Mouse (Mus musculus) monocyte, adult 2 months (primary cell): ENCODE data around the gene Alkbh2.
A peak's percentile ranks its signal among the peaks of the same experiment; 100 is the strongest.

Experiments
- DNase-seq, 2 experiments: peaks; one replicate each; pipeline ENCODE4 v3.0.0; 2022; ENCODE audit warnings: low spot score in 2 of 2, low read depth in 1 of 2

Gene Alkbh2

DNA sequence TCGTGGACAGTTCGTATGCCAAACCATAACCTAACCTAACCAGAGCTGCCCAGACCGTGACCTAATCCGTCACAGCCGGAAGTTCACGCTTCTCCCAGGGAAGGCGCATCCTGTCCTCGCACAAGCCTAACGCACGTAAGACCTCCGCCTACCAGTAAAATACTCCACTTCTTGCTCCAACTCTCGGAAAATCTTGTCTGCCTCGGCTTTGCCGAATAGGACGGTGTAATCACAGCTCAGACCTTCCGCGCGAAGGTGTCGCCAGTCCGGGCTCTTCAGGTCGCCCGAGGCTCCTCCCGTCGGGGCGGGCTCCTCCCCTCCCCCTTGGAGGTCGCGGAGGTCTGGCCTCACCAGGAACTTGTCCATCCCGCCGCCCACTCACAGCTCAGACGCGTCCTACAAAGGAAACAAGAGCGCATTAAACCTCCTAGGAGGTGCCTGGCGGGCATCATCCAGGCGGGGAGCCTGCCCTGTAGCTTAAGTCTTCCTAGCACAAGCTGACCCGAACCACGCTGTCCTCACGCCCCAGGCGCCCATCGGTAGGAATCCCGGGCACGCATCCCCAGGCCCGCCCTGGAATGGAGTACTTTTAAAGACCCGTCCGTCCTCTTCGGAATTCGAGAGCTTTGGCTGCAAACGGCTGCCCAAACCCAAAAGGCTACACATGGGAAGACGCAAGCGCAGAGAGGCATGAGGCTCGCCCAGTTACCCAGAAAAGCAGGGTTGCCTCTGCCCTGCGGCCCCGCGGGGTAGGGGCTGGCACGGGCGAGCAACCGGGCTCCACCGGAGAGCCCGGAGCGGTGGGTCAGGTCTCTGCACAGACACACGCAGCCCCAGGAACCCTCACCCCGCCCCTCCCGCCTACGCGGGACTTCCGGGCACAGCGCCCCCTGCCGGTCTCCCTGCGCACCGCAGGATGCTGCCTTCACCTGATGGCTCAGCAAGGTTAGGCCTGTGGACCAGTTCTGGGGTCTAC is at the start of gene Alkbh2:
TSS of gene Alkbh2 (minus strand) at position 845 of the 976 bp plus-strand sequence.
- peak in 1 of 2 experiments; percentile 74 for DNase-seq

DNA sequence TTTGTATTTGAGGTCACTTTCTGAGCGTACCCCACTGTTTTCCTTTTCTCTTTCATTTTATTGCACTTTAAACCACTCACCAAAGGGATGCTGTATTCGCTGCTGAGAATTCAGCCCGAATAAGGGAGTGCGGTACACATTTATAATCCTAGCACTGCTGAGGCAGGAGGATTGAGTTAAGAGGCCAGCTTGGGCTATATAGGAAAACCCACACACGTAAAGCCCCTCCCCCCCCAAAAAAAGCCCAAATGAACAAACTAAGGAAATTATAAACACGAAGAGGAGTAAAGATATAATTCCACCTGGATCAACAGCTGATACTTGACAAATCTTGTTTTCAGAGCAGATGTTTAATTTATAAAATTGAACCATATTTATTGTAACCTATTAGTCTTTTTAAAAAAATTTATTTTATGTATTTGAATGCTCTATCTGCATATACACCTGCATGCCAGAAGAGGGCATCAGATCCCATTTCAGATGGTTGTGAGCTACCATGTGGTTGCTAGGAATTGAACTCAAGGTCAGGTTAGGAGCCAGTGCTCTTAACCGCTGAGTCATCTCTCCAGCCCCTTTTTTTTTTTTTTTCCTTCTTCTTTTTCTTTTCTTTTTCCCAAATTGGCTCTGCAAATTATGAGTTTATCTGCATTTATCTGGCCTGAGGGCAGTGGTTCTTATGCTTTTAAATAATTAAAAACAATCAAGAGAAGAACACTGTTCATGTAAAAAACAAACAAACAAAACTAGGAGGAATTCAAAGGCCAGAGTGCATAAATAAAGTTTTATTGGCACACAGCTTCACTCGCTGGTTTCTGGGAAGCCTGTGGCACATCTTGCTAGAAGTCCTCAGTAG is 48.8 kb upstream of the Alkbh2 start:
- no peak for DNase-seq

DNA sequence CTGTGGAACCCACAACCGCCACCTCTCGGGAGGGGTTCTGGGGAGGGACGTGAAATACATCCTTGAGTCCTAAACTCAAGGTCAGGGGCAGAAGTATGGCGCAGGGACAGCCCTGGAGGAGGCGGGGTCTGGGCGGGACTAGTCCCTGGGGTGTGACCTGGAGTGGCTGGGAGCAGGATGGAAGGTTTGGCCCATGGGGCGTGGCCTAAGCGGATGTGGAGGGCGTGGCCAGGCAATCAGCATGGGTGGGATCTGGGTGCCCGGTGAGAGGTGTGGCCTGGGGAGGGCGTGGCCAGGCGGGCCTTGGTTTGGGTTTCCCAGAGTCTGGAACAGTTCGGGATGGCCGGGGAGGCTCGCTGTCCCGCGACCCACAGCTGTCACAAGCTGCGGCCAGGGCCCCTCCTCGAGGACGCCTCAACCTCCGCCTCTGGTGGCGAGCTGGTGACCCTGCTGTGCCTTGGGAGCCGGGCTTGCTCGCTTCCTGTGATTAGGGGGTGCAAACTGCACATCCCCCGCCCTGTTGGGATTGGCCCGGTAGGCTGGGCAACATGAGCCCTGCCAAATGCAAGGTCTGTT is 47.7 kb upstream of the Alkbh2 start:
- peak in 1 of 2 experiments; percentile 61 for DNase-seq

DNA sequence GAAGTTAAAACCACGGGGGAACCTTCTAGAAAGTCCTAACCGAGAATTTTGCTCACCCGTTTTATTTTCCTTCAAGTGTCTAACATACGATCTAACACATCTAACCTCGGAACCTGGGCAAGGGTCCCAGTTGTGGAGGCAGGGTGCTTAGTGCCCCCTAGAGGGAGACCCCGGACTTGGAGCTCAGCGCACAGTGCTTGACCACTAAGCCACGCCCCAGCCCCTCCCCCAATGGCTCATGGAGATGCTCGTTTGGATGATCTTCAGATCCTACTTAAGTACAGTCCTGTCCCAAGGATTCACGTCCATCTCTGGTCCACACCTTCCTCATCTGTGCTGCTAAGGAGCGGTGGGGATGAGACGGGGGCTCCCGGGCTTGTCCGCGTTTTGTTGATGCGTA is 46.6 kb upstream of the Alkbh2 start:
- no peak for DNase-seq

DNA sequence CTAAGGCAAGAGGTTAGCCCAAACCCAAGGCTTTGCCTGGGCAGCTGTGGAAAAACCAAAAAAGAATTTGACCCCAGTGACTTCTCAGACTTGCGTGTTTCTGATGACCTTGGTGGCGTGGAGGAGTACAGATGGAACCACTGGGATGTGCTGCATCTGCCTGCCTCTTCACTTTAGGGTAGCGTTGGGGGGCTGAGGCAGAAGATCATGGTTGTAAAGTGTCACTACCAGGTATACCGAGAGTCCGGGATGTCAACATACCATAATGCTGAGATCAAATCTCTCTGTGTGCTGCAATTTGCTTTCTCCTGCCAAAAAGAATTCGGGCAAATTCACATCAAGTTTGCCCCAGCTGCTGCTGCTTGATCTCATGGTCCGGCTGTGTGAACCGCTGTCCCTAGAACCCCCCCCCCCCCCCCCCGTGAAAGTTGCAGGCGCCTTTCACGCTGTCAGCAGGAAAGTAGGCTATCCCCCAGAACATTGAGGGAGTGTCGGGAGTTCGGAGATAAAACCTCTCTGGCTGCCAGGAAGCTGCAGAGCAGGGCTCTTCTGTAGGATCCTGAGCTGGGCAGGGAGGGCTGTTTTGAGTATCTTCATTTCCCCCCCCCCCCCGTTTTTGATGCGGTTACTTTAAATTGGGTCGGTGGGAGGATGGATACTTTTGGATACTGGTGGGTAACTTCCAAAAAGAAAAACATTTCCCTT is 46.0 kb upstream of the Alkbh2 start:
- no peak for DNase-seq

DNA sequence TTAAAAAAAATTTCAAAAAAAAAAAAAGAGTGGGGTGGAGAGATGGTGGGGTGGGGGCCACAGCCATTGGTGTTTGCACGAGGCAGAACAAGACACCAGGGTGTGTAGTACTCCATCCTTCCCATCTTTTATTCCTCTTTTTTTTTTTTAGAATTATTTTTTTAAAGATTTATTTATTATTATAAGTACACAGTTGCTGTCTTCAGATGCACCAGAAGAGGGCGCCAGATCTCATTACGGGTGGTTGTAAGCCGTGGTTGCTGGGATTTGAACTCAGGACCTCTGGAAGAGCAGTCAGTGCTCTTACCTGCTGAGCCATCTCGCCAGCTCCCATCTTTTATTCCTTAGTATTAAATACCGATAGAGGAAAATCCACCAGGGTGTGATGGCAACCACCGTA is 45.4 kb upstream of the Alkbh2 start:
- DNase-seq = no peak

DNA sequence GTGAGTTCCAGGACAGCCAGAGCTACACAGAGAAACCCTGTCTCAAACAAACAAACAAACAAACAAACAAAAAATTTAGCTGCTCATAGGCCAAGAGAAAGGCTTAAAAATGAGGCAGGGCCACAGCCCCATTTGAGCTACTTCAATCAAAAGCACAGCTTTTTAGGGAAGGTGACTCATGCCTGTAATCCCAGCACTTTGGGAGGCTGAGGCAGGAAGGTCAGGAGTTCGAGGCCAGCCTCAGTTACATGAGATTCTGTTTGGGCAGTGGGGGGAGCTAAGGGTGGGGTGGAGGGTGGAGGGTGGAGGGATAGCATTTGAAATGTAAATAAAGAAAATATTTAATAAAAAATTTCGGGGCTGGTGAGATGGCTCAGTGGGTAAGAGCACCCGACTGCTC is 44.9 kb upstream of the Alkbh2 start:
- no peak for DNase-seq

DNA sequence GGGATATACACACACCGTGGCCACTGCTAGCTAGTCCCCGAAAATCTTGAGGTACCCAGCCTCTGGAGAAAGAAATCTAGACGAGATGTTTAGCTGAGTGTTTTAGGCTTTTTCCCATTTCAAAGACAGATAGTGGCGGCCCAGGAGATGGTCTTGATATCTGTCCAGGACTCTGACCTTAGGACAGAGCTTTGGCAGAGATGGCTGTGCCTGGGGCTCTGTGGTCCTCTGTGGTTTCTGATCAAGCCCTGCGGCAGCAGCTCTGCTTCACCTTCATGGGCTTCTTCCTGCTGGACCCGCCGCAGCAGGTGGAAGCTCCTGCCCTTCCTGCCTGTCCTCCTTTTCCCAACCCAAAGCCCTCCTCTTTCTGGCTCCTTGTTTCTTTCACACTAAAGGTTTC is 42.3 kb upstream of the Alkbh2 start:
- DNase-seq = no peak

DNA sequence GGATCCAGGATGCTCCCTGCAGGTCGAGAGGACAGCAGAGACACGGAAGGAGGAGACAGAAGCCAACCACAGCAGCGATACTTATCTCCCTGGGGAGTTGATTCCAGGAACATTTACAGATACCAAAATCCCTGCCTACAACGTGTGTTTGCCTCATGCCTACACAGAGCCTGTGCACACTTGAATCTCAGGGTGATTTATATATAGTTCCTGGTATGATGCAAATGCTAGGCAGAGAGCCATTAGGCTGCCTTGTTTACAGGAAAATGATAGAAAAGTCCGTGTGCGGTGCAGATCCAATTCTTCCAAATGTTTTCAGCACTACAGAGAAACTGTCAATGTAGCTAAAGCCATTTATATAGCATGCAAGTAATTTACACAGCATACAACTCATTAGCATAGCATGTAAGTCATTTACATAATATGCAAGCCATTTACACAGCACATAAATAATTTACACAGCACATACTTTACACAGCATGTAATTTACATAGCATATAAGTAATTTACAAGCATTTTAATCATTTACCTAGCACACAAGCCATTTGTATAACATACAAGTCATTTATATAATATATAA is 35.2 kb upstream of the Alkbh2 start:
- DNase-seq = no peak

DNA sequence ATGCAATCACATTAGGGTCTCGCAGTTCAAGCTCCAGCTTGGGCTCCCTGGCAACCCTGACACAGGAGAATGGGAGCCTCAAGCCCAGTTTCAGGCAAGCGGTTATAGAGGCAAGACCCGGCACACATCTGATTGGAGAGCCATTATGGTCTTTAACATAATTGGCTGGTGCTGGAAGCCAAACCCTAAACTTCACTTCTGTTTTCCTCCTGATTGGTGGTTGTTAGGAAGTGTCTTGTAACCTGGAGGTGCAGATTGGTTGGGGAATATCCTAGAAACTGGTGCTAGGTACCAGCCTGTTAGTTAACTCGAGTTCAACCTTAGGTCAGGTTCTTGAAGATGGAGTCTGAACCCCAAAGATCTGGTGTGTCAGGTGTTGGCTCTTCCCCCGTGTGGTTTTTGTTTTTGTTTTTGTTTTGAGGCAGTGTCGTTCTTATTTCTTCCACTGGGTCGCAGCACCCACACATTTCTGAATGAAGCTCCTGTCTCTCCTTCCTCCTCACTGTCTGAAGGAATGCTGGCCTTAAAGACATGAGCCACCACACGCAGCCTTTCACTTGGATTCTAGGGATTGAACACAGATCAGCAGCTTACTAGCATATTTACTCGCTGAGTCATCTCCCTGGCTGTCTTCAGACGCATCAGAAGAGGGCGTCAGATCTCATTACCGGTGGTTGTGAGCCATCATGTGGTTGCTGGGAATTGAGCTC is 34.2 kb upstream of the Alkbh2 start:
- DNase-seq = no peak

DNA sequence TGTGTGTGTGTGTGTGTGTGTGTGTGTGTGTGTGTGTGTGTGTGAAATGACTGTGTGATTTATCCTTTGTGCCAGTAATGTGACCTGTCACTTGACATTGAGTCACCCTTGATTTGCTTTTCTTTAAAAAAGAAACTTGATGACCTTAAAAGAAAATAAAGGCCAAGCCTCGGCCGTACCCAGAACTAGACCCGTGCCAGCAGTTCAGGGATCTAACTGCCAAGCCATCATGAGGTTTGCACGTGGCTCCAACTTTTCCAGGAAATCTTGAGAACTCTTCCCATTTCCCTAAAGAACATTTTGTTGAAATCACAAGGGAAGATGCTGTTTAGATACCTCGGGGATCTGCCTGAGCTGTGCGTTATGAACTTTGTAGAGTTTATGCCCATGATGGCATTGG is 33.4 kb upstream of the Alkbh2 start:
- no peak for DNase-seq

DNA sequence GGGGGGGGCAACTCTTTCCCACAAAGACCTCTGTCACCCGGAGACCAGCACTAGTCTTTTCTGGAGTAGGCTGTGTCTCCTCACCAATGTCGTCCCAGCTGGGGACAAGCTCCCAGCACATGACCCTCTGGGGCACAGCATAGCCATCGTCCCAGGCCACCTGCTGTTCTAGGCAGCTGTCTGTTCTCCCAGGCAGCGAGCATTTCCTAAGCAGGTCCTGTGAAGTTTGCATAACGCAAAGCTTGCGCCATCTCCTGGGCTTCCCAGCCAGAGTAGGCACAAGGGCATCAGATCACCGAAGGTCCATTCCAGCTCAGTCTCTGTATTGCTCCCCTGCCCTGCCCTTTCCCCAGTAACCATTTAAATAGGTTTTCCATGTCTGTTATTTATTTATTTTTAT is 29.2 kb upstream of the Alkbh2 start:
- DNase-seq = no peak

DNA sequence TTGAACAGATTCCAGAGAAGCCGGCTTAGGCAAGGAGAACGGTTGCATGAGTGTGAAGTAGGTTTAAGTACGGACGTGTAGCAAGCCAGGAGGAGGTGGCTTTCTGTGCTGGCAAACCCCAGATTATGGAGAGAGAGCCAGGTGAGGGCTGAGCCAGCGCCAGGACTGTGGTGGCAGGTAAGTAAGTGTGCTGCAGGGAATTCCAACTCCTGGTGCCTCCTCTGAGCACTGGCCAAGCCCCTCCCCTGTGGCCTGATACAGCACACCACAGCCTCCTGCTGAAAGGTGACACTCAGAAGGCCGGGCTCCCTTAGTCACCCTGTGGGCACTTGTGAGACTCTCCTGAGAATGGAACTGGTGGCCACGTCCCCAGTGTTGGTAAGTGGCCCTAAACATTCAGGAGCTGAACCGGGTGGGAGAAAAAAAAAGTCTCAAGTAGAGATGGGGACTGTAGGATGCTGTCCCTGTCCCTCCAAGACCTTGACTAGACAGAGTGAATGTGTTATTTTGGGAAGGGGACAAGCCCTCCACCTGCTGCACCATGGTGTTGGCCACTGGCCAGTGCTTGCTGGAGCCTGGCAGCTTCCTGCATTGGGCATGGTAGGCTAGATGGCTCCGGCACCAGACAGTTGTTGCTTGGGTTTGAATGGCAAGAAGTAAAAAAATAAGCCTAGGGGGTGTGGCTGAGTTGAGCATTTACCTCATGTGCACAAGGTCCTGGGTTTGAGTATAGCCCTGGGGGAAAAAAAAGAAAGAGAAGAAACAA is 27.3 kb upstream of the Alkbh2 start:
- no peak for DNase-seq

DNA sequence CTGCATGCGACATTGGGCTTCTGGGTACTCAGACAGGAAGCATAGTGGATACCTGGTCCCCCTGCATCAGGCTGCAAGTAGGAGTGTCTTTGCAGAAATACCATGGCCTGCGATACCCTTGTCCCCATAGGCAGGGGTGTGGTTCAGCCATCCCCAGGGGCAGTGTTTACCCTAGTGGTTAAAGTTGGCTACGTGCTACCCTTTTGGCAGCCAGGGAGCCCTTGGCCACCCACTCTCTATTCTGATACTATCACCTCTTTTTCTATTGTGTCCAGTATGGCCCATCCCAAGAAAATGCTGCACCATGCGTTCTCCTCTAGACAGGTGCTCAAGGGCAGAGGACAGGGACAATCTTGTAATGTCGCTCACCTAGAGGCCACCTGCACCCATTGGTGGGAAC is 26.7 kb upstream of the Alkbh2 start:
- DNase-seq = no peak

DNA sequence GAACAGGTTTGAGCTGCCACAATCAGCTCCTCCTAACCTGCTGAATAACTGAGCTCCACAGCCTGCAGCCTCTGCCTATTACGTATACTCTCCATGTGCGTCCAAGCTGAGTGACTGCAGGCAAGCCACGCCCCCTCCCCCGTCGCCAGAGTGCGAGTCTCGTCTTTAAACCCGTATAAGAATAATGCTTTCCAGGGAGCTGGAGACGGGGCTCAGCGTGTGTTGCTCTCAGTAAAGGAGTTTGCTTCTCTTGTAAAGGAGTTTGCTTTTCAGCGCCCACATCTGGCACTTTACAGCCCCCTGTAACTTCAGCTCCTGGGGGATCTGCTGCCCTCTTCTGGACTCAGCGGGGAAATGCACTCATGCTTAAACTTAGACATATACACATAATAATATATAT is 25.5 kb upstream of the Alkbh2 start:
- DNase-seq = no peak

DNA sequence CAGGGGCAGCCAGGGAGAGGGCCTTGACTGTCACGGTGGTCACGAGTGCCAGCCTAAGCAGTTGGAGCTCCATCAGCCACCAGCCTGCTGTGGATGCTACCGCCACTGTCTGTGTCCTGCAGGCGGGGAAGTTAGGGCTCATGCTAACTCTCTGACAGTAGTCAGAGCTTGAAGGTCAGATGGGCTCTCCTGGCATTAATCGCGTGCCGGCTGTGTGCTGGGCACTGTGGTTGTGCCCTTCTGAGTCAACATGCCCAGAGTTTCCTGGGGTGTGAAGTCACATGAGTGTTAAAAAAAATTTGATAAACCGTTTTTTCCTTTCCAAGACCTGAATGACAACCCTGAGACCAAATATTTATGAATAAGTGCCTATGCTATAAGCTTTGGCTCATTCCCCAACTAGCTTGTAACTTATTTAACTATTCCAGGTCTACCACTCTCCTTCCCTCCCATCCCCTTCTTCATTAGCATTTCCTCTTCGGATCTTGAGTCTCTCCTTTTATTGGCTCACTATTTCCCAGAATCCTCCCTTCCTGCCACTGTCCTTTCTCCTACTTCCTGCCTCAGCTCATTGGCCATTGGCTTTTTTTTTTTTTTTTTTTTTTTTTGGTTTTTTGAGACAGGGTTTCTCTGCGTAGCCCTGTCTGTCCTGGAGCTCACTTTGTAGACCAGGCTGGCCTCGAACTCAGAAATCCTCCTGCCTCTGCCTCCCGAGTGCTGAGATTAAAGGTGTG is 24.5 kb upstream of the Alkbh2 start:
- DNase-seq = no peak

DNA sequence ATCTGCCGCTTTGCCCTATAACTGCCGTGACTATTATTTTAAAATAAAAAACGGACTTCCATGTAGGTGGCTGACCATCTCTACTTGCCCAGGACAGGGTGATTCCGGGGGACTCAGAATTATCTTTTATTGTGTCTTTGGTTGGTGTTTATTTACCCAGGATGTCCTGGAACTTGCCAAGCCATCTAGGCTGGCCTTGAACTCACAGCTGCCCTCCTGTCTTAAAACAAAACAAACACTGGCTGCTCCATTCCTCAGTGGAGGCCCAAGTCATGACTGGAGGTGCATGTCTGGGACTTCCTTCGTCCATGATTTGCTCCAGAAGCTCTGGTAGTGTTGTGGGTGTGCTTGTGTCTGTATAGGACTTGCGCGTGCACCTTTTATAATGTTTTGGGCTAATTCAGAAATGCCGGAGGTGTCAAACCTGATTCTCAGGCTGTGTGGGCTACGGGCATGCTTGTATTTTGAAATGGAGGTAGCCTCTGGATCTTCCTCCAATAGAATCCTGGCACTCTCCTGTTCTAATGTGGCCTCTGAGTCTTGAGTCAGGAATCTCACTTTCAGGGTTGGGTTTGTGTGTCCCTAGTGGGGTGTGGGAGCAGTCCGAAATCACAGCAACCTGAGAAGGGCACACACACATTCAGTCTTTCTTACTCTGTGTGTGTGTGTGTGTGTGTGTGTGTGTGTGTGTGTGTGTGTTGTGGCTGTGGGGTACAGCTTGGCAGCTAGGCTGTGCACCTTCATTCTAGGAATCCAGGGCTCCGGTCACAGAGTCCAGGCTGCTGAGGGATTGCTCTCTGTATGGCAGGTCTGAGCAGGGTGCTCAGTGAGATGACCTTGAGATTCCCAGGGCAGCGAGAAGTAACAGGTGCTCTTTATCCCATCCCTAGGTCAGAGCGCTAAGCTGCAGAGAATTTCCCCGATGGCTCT is 19.3 kb upstream of the Alkbh2 start:
- DNase-seq = no peak
